20 mouse cellular contexts compared by ENCODE assay signal in the genomic region with DNA sequence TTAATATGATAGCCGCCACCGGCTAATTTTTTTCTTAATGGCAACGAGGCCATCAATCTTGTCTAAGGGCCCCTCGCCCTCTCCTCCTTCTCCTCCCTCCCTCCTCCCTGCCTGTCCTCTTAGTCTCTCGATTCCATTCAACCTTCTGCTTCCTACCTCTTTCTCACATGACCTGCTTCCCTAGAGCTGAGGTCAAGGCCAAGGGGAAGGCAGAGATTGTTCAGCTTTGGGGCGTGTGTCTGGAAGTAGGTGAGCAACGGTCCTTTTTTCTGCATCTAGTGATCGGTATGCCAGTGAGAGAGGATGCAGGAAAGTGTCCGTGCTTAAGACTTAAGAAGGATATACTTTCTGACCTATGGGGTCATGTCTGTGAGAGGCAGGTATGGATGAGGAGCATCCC. TPM values are rescaled to one million over a fixed set of nuclear protein-coding genes. Genes with fewer than 3 reads are reported as not detected.
"Had no signal": no experiment of that assay in that cellular context is flagged by ENCODE, and none has a peak within 500 bp of the region (broad histone marks: within the 10 kb centered on the region; RNA-seq: fewer than 3 reads in every experiment).

No protein-coding gene starts in this region.

- H3K4me2 ChIP-seq: lung, embryonic 14.5 days; midbrain, embryonic 12.5 days; neural tube, embryonic 12.5 days; neural tube, embryonic 15.5 days had no signal

- H3K27ac ChIP-seq: midbrain, embryonic 10.5 days; midbrain, embryonic 12.5 days; neural tube, embryonic 12.5 days; neural tube, embryonic 15.5 days had no signal

- H3K4me3 ChIP-seq: midbrain, embryonic 10.5 days; midbrain, embryonic 12.5 days; myocyte; neural tube, embryonic 12.5 days; neural tube, embryonic 15.5 days had no signal

- DNase-seq: lung, adult 18-20 months; midbrain, embryonic 14.5 days; retina, postnatal 1 day; right cerebral cortex, adult 18-20 months; right cerebral cortex, postnatal 25 days; right cerebral cortex, postnatal 4 days; spleen, adult 18-20 months; thymus, adult 18-20 months; thymus, postnatal 14 days; thymus, postnatal 36 days had no signal

- H3K9me3 ChIP-seq: midbrain, embryonic 10.5 days; midbrain, embryonic 12.5 days; neural tube, embryonic 12.5 days; neural tube, embryonic 15.5 days had no signal

- ATAC-seq: midbrain, embryonic 16.5 days had no signal

- H3K9ac ChIP-seq: lung, embryonic 14.5 days; midbrain, embryonic 12.5 days; neural tube, embryonic 12.5 days; neural tube, embryonic 15.5 days had no signal

- H3K36me3 ChIP-seq: midbrain, embryonic 12.5 days; neural tube, embryonic 12.5 days; neural tube, embryonic 15.5 days had no signal

RNA-seq across cellular contexts. Expression of a gene that starts 45.9 kb away (rescaled TPM):
- total RNA-seq: megakaryocyte, adult 5-6 weeks; megakaryocyte-erythroid progenitor cell, adult 5-6 weeks had no signal
- polyA plus RNA-seq: myocyte; small intestine, adult 2 months had no signal

RNA-seq across cellular contexts. Expression of a gene that starts 46.1 kb away (rescaled TPM):
- total RNA-seq: megakaryocyte-erythroid progenitor cell, adult 5-6 weeks had no signal
